Mouse (Mus musculus) limb, embryonic 13.5 days (tissue): ENCODE data around the gene Xrcc1. TPM values are rescaled to one million over a fixed set of nuclear protein-coding genes. Genes with fewer than 3 reads are reported as not detected.

Experiments used
- ATAC-seq: fragments of 200-750 bp; cut with Nextera tagmentation; 2 replicates; pipeline ENCODE4 v1.8.0; 2017; ENCODE audit warnings: low read depth, moderate number of reproducible peaks, moderate TSS enrichment; ENCODE audit not compliant: low FRiP score
- H3K27ac ChIP-seq: fragments of 300-500 bp; sonication (generic); 2 replicates; pipeline ENCODE4 v1.5.1; 2015; ENCODE audit warnings: inconsistent platforms, mild to moderate bottlenecking, moderate library complexity
- H3K27me3 ChIP-seq: fragments of 300-500 bp; sonication (generic); 2 replicates; pipeline ENCODE4 v1.6.1; 2015; ENCODE audit warnings: mild to moderate bottlenecking, inconsistent platforms
- H3K36me3 ChIP-seq: fragments of 300-500 bp; sonication (generic); 2 replicates; pipeline ENCODE4 v1.6.1; 2015; ENCODE audit warnings: inconsistent platforms, mild to moderate bottlenecking, moderate library complexity
- H3K4me1 ChIP-seq: fragments of 300-500 bp; sonication (generic); 2 replicates; pipeline ENCODE4 v1.6.1; 2015; ENCODE audit warnings: inconsistent platforms
- H3K4me2 ChIP-seq: fragments of 300-500 bp; sonication (generic); replicated peaks from 2 replicates; pipeline ENCODE4 v1.6.1; 2015; ENCODE audit warnings: inconsistent platforms, mild to moderate bottlenecking, moderate library complexity
- H3K4me3 ChIP-seq: fragments of 300-500 bp; sonication (generic); 2 replicates; pipeline ENCODE4 v1.5.1; 2015; ENCODE audit warnings: moderate library complexity, mild to moderate bottlenecking, inconsistent platforms
- H3K9ac ChIP-seq: fragments of 300-500 bp; sonication (generic); 2 replicates; pipeline ENCODE4 v1.6.1; 2015; ENCODE audit warnings: mild to moderate bottlenecking, inconsistent platforms
- H3K9me3 ChIP-seq: fragments of 300-500 bp; sonication (generic); 2 replicates; pipeline ENCODE4 v1.6.1; 2016; ENCODE audit warnings: inconsistent platforms
- WGBS: fragments of 180-500 bp; shearing (Covaris S2); methylation state at CpG from one replicate; pipeline ENCODE4 v1.1.7; 2015; 5-methylcytosine and 5-hydroxymethylcytosine counted together
- polyA plus RNA-seq: library from polyadenylated mRNA; unstranded; fragments of >200 nt; fragmentation: Nextera tagmentation; extraction: Ambion mirVana; gene quantifications from 2 replicates; pipeline ENCODE4 v1.2.1, GENCODE M21; 2015

Xrcc1 gene
- polyA plus RNA-seq, 1 experiment from 2014 or later: 125 TPM

- Histone ChIP-seq H3K27me3 (peaks cover 4% of the 10 kb centered on the region; the same call in 1 of the 2 replicates), H3K9ac (peak overlapping the region; percentile 81), H3K4me3 (peak overlapping the region; percentile 75), H3K36me3 (no peaks in the 10 kb centered on the region), H3K4me1 (peaks cover 16% of the 10 kb centered on the region), H3K27ac (no peak overlapping the region), H3K4me2 (peak overlapping the region; percentile 78), H3K9me3 (no peaks in the 10 kb centered on the region)
- peak; percentile 37 for ATAC-seq
- 2% methylated on average over 13 of the region's 13 CpGs for WGBS
These were observed 48.3 kb downstream of the Xrcc1 start for GRCm38 (mm10) chr7:24594309-24594803.

GRCm38 (mm10) chr7:24595464-24595863 is 49.4 kb downstream of the Xrcc1 start:
- Histone ChIP-seq H3K27me3 (peaks cover 4% of the 10 kb centered on the region; the same call in 1 of the 2 replicates), H3K9ac (no peak overlapping the region), H3K4me2 (peak overlapping the region; percentile 78; the same call in 1 of the 2 replicates), H3K4me3 (no peak overlapping the region), H3K27ac (no peak overlapping the region), H3K9me3 (no peaks in the 10 kb centered on the region), H3K36me3 (no peaks in the 10 kb centered on the region), H3K4me1 (peaks cover 16% of the 10 kb centered on the region)
- WGBS: 70% methylated on average over 2 of the region's 2 CpGs
- ATAC-seq: no peak

- Histone ChIP-seq H3K27me3 (peaks cover 4% of the 10 kb centered on the region; the same call in 1 of the 2 replicates), H3K27ac (no peak overlapping the region), H3K4me1 (peaks cover 16% of the 10 kb centered on the region), H3K36me3 (no peaks in the 10 kb centered on the region), H3K9me3 (no peaks in the 10 kb centered on the region), H3K4me3 (no peak overlapping the region), H3K4me2 (no peak overlapping the region), H3K9ac (no peak overlapping the region)
- 68% methylated on average over 4 of the region's 4 CpGs for WGBS
- no peak for ATAC-seq
These were observed 52.0 kb downstream of the Xrcc1 start for GRCm38 (mm10) chr7:24598121-24598520.

GRCm38 (mm10) chr7:24599211-24600067 is 53.4 kb downstream of the Xrcc1 start:
- 74% methylated on average over 15 of the region's 15 CpGs for WGBS

GRCm38 (mm10) chr7:24600941-24601597 is 55.0 kb downstream of the Xrcc1 start:
- peak; percentile 87 for ATAC-seq
- Histone ChIP-seq H3K4me2 (peak overlapping the region; percentile 47), H3K27me3 (no peaks in the 10 kb centered on the region), H3K27ac (no peak overlapping the region), H3K4me3 (peak overlapping the region; percentile 7; the same call in 1 of the 2 replicates), H3K9ac (no peak overlapping the region), H3K4me1 (no peaks in the 10 kb centered on the region), H3K9me3 (no peaks in the 10 kb centered on the region), H3K36me3 (0 out of 2 replicates have a peak, but pooled peaks cover 4% of the 10 kb centered on the region)
- 8% methylated on average over 13 of the region's 13 CpGs for WGBS

More at GRCm38 (mm10) chr7:24599211-24600067, 53.4 kb downstream of the Xrcc1 start:
- Histone ChIP-seq H3K27ac (no peak overlapping the region), H3K36me3 (0 out of 2 replicates have a peak, but pooled peaks cover 4% of the 10 kb centered on the region), H3K4me3 (no peak overlapping the region), H3K9me3 (no peaks in the 10 kb centered on the region), H3K4me1 (peaks cover 7% of the 10 kb centered on the region), H3K9ac (no peak overlapping the region), H3K4me2 (no peak overlapping the region), H3K27me3 (peaks cover 4% of the 10 kb centered on the region; the same call in 1 of the 2 replicates)
- no peak for ATAC-seq

GRCm38 (mm10) chr7:24605561-24605960 is 59.5 kb downstream of the Xrcc1 start:
- 85% methylated on average over 7 of the region's 7 CpGs for WGBS
- no peak for ATAC-seq
- peaks cover 5% of the 10 kb centered on the region for H3K4me1 ChIP-seq

GRCm38 (mm10) chr7:24606046-24606445 is 60.0 kb downstream of the Xrcc1 start:
- Histone ChIP-seq H3K4me2 (no peak overlapping the region), H3K9me3 (no peaks in the 10 kb centered on the region), H3K27ac (no peak overlapping the region), H3K4me1 (peaks cover 10% of the 10 kb centered on the region), H3K4me3 (no peak overlapping the region), H3K9ac (no peak overlapping the region), H3K36me3 (peaks cover 17% of the 10 kb centered on the region; the same call in 1 of the 2 replicates), H3K27me3 (peaks cover 29% of the 10 kb centered on the region)
- no peak for ATAC-seq
- 83% methylated on average over 7 of the region's 7 CpGs for WGBS

More at GRCm38 (mm10) chr7:24605561-24605960, 59.5 kb downstream of the Xrcc1 start:
- H3K36me3 ChIP-seq: peaks cover 17% of the 10 kb centered on the region; the same call in 1 of the 2 replicates
- no peaks in the 10 kb centered on the region for H3K9me3 ChIP-seq
- H3K4me3 ChIP-seq: no peak overlapping the region
- H3K27me3 ChIP-seq: peaks cover 24% of the 10 kb centered on the region
- H3K27ac ChIP-seq: no peak overlapping the region
- H3K9ac ChIP-seq: no peak overlapping the region
- no peak overlapping the region for H3K4me2 ChIP-seq

- Histone ChIP-seq H3K4me3 (no peak overlapping the region), H3K27ac (no peak overlapping the region), H3K27me3 (peaks cover 49% of the 10 kb centered on the region), H3K4me2 (no peak overlapping the region), H3K4me1 (peaks cover 23% of the 10 kb centered on the region), H3K36me3 (peaks cover 17% of the 10 kb centered on the region; the same call in 1 of the 2 replicates), H3K9me3 (no peaks in the 10 kb centered on the region), H3K9ac (no peak overlapping the region)
- ATAC-seq: peak; percentile 62; the same call in 1 of the 2 replicates
- 50% methylated on average over 6 of the region's 6 CpGs for WGBS
These were observed 61.9 kb downstream of the Xrcc1 start for GRCm38 (mm10) chr7:24608017-24608416.

- no peak overlapping the region for H3K4me2 ChIP-seq
- H3K36me3 ChIP-seq: peaks cover 17% of the 10 kb centered on the region; the same call in 1 of the 2 replicates
- 71% methylated on average over 8 of the region's 8 CpGs for WGBS
- H3K9me3 ChIP-seq: no peaks in the 10 kb centered on the region
- H3K9ac ChIP-seq: no peak overlapping the region
- H3K27ac ChIP-seq: no peak overlapping the region
- peaks cover 23% of the 10 kb centered on the region for H3K4me1 ChIP-seq
- H3K4me3 ChIP-seq: no peak overlapping the region
- peaks cover 54% of the 10 kb centered on the region for H3K27me3 ChIP-seq
- ATAC-seq: no peak
These were observed 62.5 kb downstream of the Xrcc1 start for GRCm38 (mm10) chr7:24608561-24608960.

- ATAC-seq: 0 out of 2 replicates have a peak, but pooled peaks have one; percentile 38
- Histone ChIP-seq H3K27ac (no peak within 1 kb of the TSS), H3K36me3 (peaks cover 13% of the 10 kb centered on the region; the same call in 1 of the 2 replicates), H3K4me1 (peaks cover 23% of the 10 kb centered on the region), H3K27me3 (peaks cover 68% of the 10 kb centered on the region), H3K9ac (peak within 1 kb of the TSS; percentile 48), H3K9me3 (no peaks in the 10 kb centered on the region), H3K4me2 (peak within 1 kb of the TSS; percentile 63), H3K4me3 (peak within 1 kb of the TSS; percentile 42)
- 2% methylated on average over 27 of the region's 27 CpGs for WGBS
These were observed 64.2 kb downstream of the Xrcc1 start, which contains the start of gene Phldb3 for GRCm38 (mm10) chr7:24610144-24610878. Gene Phldb3, plus strand, starts transcription at chr7:24610763.

GRCm38 (mm10) chr7:24610879-24611494 is 64.9 kb downstream of the Xrcc1 start:
- H3K9ac ChIP-seq: peak overlapping the region; percentile 48
- no peak overlapping the region for H3K27ac ChIP-seq
- peak overlapping the region; percentile 42 for H3K4me3 ChIP-seq
- peak overlapping the region; percentile 63 for H3K4me2 ChIP-seq
- 0 out of 2 replicates have a peak, but pooled peaks have one; percentile 42 for ATAC-seq
- no peaks in the 10 kb centered on the region for H3K9me3 ChIP-seq
- peaks cover 23% of the 10 kb centered on the region for H3K4me1 ChIP-seq
- WGBS: under 1% methylated on average over 36 of the region's 36 CpGs
- H3K27me3 ChIP-seq: peaks cover 68% of the 10 kb centered on the region
- H3K36me3 ChIP-seq: peaks cover 13% of the 10 kb centered on the region; the same call in 1 of the 2 replicates
